Mouse (Mus musculus): ENCODE measurements at regions not wholly inside any gene's neighbourhood (a gene's known extent, or its start where the extent isn't known, plus 50 kb on each side); places are given as distances from the start of the nearest gene placed in this dataset.

- no peak overlapping the region for H3ac ChIP-seq (ENCODE audit: control insufficient read depth, insufficient read length)
- H3K36me3 ChIP-seq (ENCODE audit: control insufficient read depth, insufficient read depth): no peaks in the 10 kb centered on the region
- H3K27me3 ChIP-seq (ENCODE audit: control insufficient read depth, insufficient read depth, insufficient read length): no peaks in the 10 kb centered on the region
- H3K4me3 ChIP-seq: no peak overlapping the region
- no peaks in the 10 kb centered on the region for H3K79me2 ChIP-seq (ENCODE audit: control insufficient read depth, insufficient read depth)
- peak overlapping the region; percentile 39 for H3K4me2 ChIP-seq (ENCODE audit: low read depth)
- TF ChIP-seq TCF12 (IDR thresholded peaks at IDR 0.05; ENCODE audit: insufficient read depth, poor library complexity, severe bottlenecking) (no peak), MYOD1 (IDR thresholded peaks at IDR 0.05; ENCODE audit: control insufficient read depth in 1 of 3, insufficient read length in 2 of 3, low read depth in 2 of 3) (peak; percentile 50 to 83 (median 60)), MYOG (IDR thresholded peaks at IDR 0.05; ENCODE audit: control insufficient read depth in 1 of 3, insufficient read depth in 1 of 3, insufficient read length in 2 of 3, low read depth in 2 of 3) (peak in 1 of 3 experiments; percentile 84)
Observed at GRCm38 (mm10) chr13:31082448-31083140, 108.6 kb downstream of the Gm5447 start.

- H3K79me2 ChIP-seq (ENCODE audit: control insufficient read depth, insufficient read depth): no peaks in the 10 kb centered on the region
- TF ChIP-seq TCF3 (IDR thresholded peaks at IDR 0.05; ENCODE audit: insufficient read length, low read depth) (no peak), MAX (IDR thresholded peaks at IDR 0.05; ENCODE audit: low read depth) (no peak), MYOD1 (IDR thresholded peaks at IDR 0.05; ENCODE audit: control insufficient read depth in 1 of 3, insufficient read length in 2 of 3, low read depth in 2 of 3) (no peak), REST (IDR thresholded peaks at IDR 0.05; ENCODE audit: insufficient read depth, insufficient read length) (no peak), SRF (IDR thresholded peaks at IDR 0.05; ENCODE audit: control insufficient read depth, insufficient read length, low read depth) (no peak), POLR2A (IDR thresholded peaks at IDR 0.05; ENCODE audit: insufficient read length, low read depth) (no peak), TCF12 (IDR thresholded peaks at IDR 0.05; ENCODE audit: insufficient read depth, poor library complexity, severe bottlenecking) (no peak), E2F4 (IDR thresholded peaks at IDR 0.05; ENCODE audit: insufficient read depth) (no peak), USF1 (IDR thresholded peaks at IDR 0.05; ENCODE audit: low read depth) (no peak), MYOG (IDR thresholded peaks at IDR 0.05; ENCODE audit: control insufficient read depth in 1 of 3, insufficient read depth in 1 of 3, insufficient read length in 2 of 3, low read depth in 2 of 3) (no peak), CEBPB (IDR thresholded peaks at IDR 0.05; ENCODE audit: insufficient read depth, poor library complexity, severe bottlenecking) (no peak), POLR2AphosphoS2 (IDR thresholded peaks at IDR 0.05; ENCODE audit: insufficient read length, low read depth) (no peak)
- H3K27me3 ChIP-seq (ENCODE audit: control insufficient read depth, insufficient read depth, insufficient read length): no peaks in the 10 kb centered on the region
- H3ac ChIP-seq (ENCODE audit: control insufficient read depth, insufficient read length): no peak overlapping the region
- H3K4me3 ChIP-seq: no peak overlapping the region
- H3K36me3 ChIP-seq (ENCODE audit: control insufficient read depth, insufficient read depth): no peaks in the 10 kb centered on the region
- no peak overlapping the region for H3K4me2 ChIP-seq (ENCODE audit: low read depth)
Observed at GRCm38 (mm10) chr13:31101051-31101450, 127.0 kb downstream of the Gm5447 start.

DNA sequence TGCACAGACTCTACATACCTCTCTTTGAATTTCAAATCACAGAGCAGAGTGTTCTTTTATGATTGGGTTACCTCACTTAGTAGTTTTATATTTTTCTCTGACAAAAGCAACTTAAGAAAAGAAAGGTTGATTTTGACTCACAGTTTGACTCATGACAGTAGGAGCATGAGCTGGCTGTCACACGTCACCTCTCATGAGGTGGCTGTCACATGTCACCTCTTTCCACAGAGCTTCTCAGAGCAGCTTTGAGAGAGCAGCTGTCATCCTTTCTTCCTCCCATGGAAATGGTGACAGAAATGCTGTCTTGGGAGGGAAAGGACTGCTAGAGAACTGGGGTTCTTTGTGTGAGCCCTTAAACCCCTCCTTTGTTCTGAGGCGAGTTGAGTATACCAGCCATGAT lies 133.4 kb downstream of the Gm5447 start:
- H3K4me2 ChIP-seq (ENCODE audit: low read depth): no peak overlapping the region
- H3K27me3 ChIP-seq (ENCODE audit: control insufficient read depth, insufficient read depth, insufficient read length): no peaks in the 10 kb centered on the region
- TF ChIP-seq POLR2AphosphoS2 (IDR thresholded peaks at IDR 0.05; ENCODE audit: insufficient read length, low read depth): no peak

GRCm38 (mm10) chr13:31109231-31109630 lies 135.2 kb downstream of the Gm5447 start:
- TF ChIP-seq SRF (IDR thresholded peaks at IDR 0.05; ENCODE audit: control insufficient read depth, insufficient read length, low read depth) (no peak), MYOG (IDR thresholded peaks at IDR 0.05; ENCODE audit: control insufficient read depth in 1 of 3, insufficient read depth in 1 of 3, insufficient read length in 2 of 3, low read depth in 2 of 3) (no peak), CEBPB (IDR thresholded peaks at IDR 0.05; ENCODE audit: insufficient read depth, poor library complexity, severe bottlenecking) (no peak), USF1 (IDR thresholded peaks at IDR 0.05; ENCODE audit: low read depth) (no peak), POLR2A (IDR thresholded peaks at IDR 0.05; ENCODE audit: insufficient read length, low read depth) (no peak), POLR2AphosphoS2 (IDR thresholded peaks at IDR 0.05; ENCODE audit: insufficient read length, low read depth) (no peak)
- H3K79me2 ChIP-seq (ENCODE audit: control insufficient read depth, insufficient read depth): no peaks in the 10 kb centered on the region
- H3K27me3 ChIP-seq (ENCODE audit: control insufficient read depth, insufficient read depth, insufficient read length): no peaks in the 10 kb centered on the region
- H3ac ChIP-seq (ENCODE audit: control insufficient read depth, insufficient read length): no peak overlapping the region
- no peaks in the 10 kb centered on the region for H3K36me3 ChIP-seq (ENCODE audit: control insufficient read depth, insufficient read depth)
- H3K4me3 ChIP-seq: no peak overlapping the region
- H3K4me2 ChIP-seq (ENCODE audit: low read depth): no peak overlapping the region

More for the DNA sequence above, 133.4 kb downstream of the Gm5447 start:
- H3K36me3 ChIP-seq (ENCODE audit: control insufficient read depth, insufficient read depth): no peaks in the 10 kb centered on the region
- H3K79me2 ChIP-seq (ENCODE audit: control insufficient read depth, insufficient read depth): no peaks in the 10 kb centered on the region
- no peak overlapping the region for H3K4me3 ChIP-seq
- no peak overlapping the region for H3ac ChIP-seq (ENCODE audit: control insufficient read depth, insufficient read length)

DNA sequence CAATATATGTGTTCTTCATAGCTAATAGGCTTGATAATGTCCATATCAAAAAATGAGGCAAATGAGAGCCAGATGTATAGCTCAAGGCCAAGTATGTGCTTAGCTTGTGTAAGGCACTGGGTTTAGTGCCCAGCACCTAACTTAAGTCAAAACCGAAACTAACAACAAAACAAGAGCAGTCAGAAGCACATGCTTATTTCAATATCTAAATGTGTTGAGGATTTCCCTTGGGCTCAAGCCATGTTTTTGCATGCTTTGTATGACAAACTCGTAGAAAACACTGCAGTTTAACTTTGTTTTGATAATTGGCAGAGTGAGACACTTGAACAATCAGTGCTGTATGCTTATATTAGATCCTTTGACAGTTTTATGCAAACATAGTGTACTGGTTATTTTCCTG lies 148.7 kb downstream of the Gm5447 start:
- H3K79me2 ChIP-seq (ENCODE audit: control insufficient read depth, insufficient read depth): no peaks in the 10 kb centered on the region
- TF ChIP-seq MAX (IDR thresholded peaks at IDR 0.05; ENCODE audit: low read depth): no peak
- TF ChIP-seq MYOG (IDR thresholded peaks at IDR 0.05; ENCODE audit: control insufficient read depth in 1 of 3, insufficient read depth in 1 of 3, insufficient read length in 2 of 3, low read depth in 2 of 3): no peak
- no peak for TF ChIP-seq TCF12 (IDR thresholded peaks at IDR 0.05; ENCODE audit: insufficient read depth, poor library complexity, severe bottlenecking)
- no peak for TF ChIP-seq MYOD1 (IDR thresholded peaks at IDR 0.05; ENCODE audit: control insufficient read depth in 1 of 3, insufficient read length in 2 of 3, low read depth in 2 of 3)
- no peak for TF ChIP-seq TCF3 (IDR thresholded peaks at IDR 0.05; ENCODE audit: insufficient read length, low read depth)
- TF ChIP-seq E2F4 (IDR thresholded peaks at IDR 0.05; ENCODE audit: insufficient read depth): no peak
- no peak for TF ChIP-seq SRF (IDR thresholded peaks at IDR 0.05; ENCODE audit: control insufficient read depth, insufficient read length, low read depth)
- no peak for TF ChIP-seq CEBPB (IDR thresholded peaks at IDR 0.05; ENCODE audit: insufficient read depth, poor library complexity, severe bottlenecking)

More for the DNA sequence above, 148.7 kb downstream of the Gm5447 start:
- Histone ChIP-seq H3K27me3 (ENCODE audit: control insufficient read depth, insufficient read depth, insufficient read length) (no peaks in the 10 kb centered on the region), H3K4me2 (ENCODE audit: low read depth) (no peak overlapping the region), H3K36me3 (ENCODE audit: control insufficient read depth, insufficient read depth) (no peaks in the 10 kb centered on the region), H3K4me3 (no peak overlapping the region), H3ac (ENCODE audit: control insufficient read depth, insufficient read length) (no peak overlapping the region)

All from myocyte (in vitro differentiated cells).